Mouse (Mus musculus) neural tube, embryonic 14.5 days (tissue): ENCODE data around the gene Ddx19b. TPM values are rescaled to one million over a fixed set of nuclear protein-coding genes. Genes with fewer than 3 reads are reported as not detected.

ENCODE experiments used
- ATAC-seq: fragments of 200-750 bp; cut with Nextera tagmentation; 2 replicates; pipeline ENCODE4 v1.8.0; 2017; ENCODE audit warnings: low read depth, mild to moderate bottlenecking, moderate TSS enrichment, moderate library complexity
- H3K27ac ChIP-seq: fragments of 300-500 bp; sonication (generic); 2 replicates; pipeline ENCODE4 v1.5.1; 2014; ENCODE audit warnings: low read depth, mild to moderate bottlenecking, control low read depth, low read length, moderate library complexity, mixed read lengths
- H3K27me3 ChIP-seq: fragments of 300-500 bp; sonication (generic); 2 replicates; pipeline ENCODE4 v1.6.1; 2014; ENCODE audit warnings: low read length; ENCODE audit not compliant: control insufficient read depth, insufficient read depth
- H3K36me3 ChIP-seq: fragments of 300-500 bp; sonication (generic); 2 replicates; pipeline ENCODE4 v1.6.1; 2014; ENCODE audit warnings: low read length, mixed read lengths; ENCODE audit not compliant: control insufficient read depth, insufficient read depth
- H3K4me1 ChIP-seq: fragments of 300-500 bp; sonication (generic); 2 replicates; pipeline ENCODE4 v1.6.1; 2014; ENCODE audit warnings: low read length; ENCODE audit not compliant: control insufficient read depth, insufficient read depth
- H3K4me2 ChIP-seq: fragments of 300-500 bp; sonication (generic); 2 replicates; pipeline ENCODE4 v1.6.1; 2014; ENCODE audit warnings: mild to moderate bottlenecking, low read depth, low read length, control low read depth
- H3K4me3 ChIP-seq: fragments of 300-500 bp; sonication (generic); 2 replicates; pipeline ENCODE4 v1.5.1; 2014; ENCODE audit warnings: low read depth, low read length, control low read depth, mixed read lengths
- H3K9ac ChIP-seq: fragments of 300-500 bp; sonication (generic); replicated peaks from 2 replicates; pipeline ENCODE4 v1.6.1; 2014; ENCODE audit warnings: low read depth, mild to moderate bottlenecking, control low read depth, low read length, mixed read lengths
- H3K9me3 ChIP-seq: fragments of 300-500 bp; sonication (generic); 2 replicates; pipeline ENCODE4 v1.6.1; 2016; ENCODE audit warnings: low read length; ENCODE audit not compliant: control insufficient read depth
- WGBS: fragments of 180-500 bp; shearing (Covaris S2); extraction: QIAGEN DNeasy Blood & Tissue Kit; methylation state at CpG from one replicate; pipeline ENCODE4 v1.1.7; 2014; 5-methylcytosine and 5-hydroxymethylcytosine counted together
- polyA plus RNA-seq: library from polyadenylated mRNA; unstranded; fragments of >200 nt; fragmentation: Nextera tagmentation; extraction: Ambion mirVana; gene quantifications from 2 replicates; pipeline ENCODE4 v1.2.1, GENCODE M21; 2014

The Ddx19b gene
- polyA plus RNA-seq, 1 experiment from 2014 or later, result 6.3 TPM

- WGBS, result 2% methylated on average over 14 of the region's 14 CpGs
- Histone ChIP-seq H3K4me1 (peaks cover 19% of the 10 kb centered on the region), H3K4me3 (peak overlapping the region; percentile 68), H3K9ac (peak overlapping the region; percentile 75), H3K36me3 (no peaks in the 10 kb centered on the region), H3K4me2 (peak overlapping the region; percentile 74), H3K9me3 (no peaks in the 10 kb centered on the region), H3K27ac (peak overlapping the region; percentile 77), H3K27me3 (no peaks in the 10 kb centered on the region)
- peak; percentile 19; the same call in 1 of the 2 replicates for ATAC-seq
These were observed 30.1 kb upstream of the Ddx19b start for GRCm38 (mm10) chr8:111061688-111062071.

GRCm38 (mm10) chr8:111058946-111059572, 27.5 kb upstream of the Ddx19b start:
- no peak for ATAC-seq
- Histone ChIP-seq H3K27me3 (no peaks in the 10 kb centered on the region), H3K36me3 (peaks cover 14% of the 10 kb centered on the region), H3K9ac (no peak overlapping the region), H3K9me3 (no peaks in the 10 kb centered on the region), H3K27ac (no peak overlapping the region), H3K4me2 (no peak overlapping the region), H3K4me1 (peaks cover 19% of the 10 kb centered on the region), H3K4me3 (no peak overlapping the region)
- WGBS, result 57% methylated on average over 2 of the region's 2 CpGs

GRCm38 (mm10) chr8:111056691-111057293, 25.2 kb upstream of the Ddx19b start:
- Histone ChIP-seq H3K4me3 (peak overlapping the region; percentile 89), H3K9me3 (no peaks in the 10 kb centered on the region), H3K27ac (peak overlapping the region; percentile 60), H3K9ac (peak overlapping the region; percentile 75), H3K4me1 (peaks cover 19% of the 10 kb centered on the region), H3K27me3 (no peaks in the 10 kb centered on the region), H3K4me2 (peak overlapping the region; percentile 98), H3K36me3 (peaks cover 35% of the 10 kb centered on the region)
- peak; percentile 48 for ATAC-seq
- under 1% methylated on average over 60 of the region's 63 CpGs for WGBS

GRCm38 (mm10) chr8:111056158-111056663, 24.7 kb upstream of the Ddx19b start, which contains the start of gene Exosc6:
Exosc6 (plus strand) TSS chr8:111056339.
- Histone ChIP-seq H3K27ac (peak within 1 kb of the TSS; percentile 60), H3K9ac (peak within 1 kb of the TSS; percentile 75), H3K36me3 (peaks cover 41% of the 10 kb centered on the region), H3K27me3 (no peaks in the 10 kb centered on the region), H3K4me3 (peak within 1 kb of the TSS; percentile 89), H3K9me3 (no peaks in the 10 kb centered on the region), H3K4me2 (peak within 1 kb of the TSS; percentile 98), H3K4me1 (peaks cover 19% of the 10 kb centered on the region)
- peak; percentile 97 for ATAC-seq
- WGBS, result under 1% methylated on average over 58 of the region's 68 CpGs

- no peak overlapping the region for H3K4me2 ChIP-seq
- H3K9ac ChIP-seq, result no peak overlapping the region
- peak; percentile 19; the same call in 1 of the 2 replicates for ATAC-seq
- 65% methylated on average over 2 of the region's 2 CpGs for WGBS
- peaks cover 13% of the 10 kb centered on the region for H3K4me1 ChIP-seq
- H3K27ac ChIP-seq, result no peak overlapping the region
- no peak overlapping the region for H3K4me3 ChIP-seq
- H3K27me3 ChIP-seq, result no peaks in the 10 kb centered on the region
- no peaks in the 10 kb centered on the region for H3K9me3 ChIP-seq
- H3K36me3 ChIP-seq, result peaks cover 46% of the 10 kb centered on the region
These were observed 24.1 kb upstream of the Ddx19b start for GRCm38 (mm10) chr8:111055661-111056060.

GRCm38 (mm10) chr8:111055031-111055634, 23.6 kb upstream of the Ddx19b start:
- Histone ChIP-seq H3K4me1 (peaks cover 11% of the 10 kb centered on the region), H3K4me3 (no peak overlapping the region), H3K27me3 (no peaks in the 10 kb centered on the region), H3K9me3 (no peaks in the 10 kb centered on the region), H3K9ac (no peak overlapping the region), H3K27ac (no peak overlapping the region), H3K36me3 (peaks cover 50% of the 10 kb centered on the region), H3K4me2 (no peak overlapping the region)
- no peak for ATAC-seq
- WGBS, result 88% methylated on average over 17 of the region's 17 CpGs

GRCm38 (mm10) chr8:111053827-111054518, 22.4 kb upstream of the Ddx19b start:
- H3K4me2 ChIP-seq, result no peak overlapping the region
- no peaks in the 10 kb centered on the region for H3K27me3 ChIP-seq
- no peaks in the 10 kb centered on the region for H3K9me3 ChIP-seq
- no peak overlapping the region for H3K4me3 ChIP-seq
- no peak overlapping the region for H3K9ac ChIP-seq
- H3K4me1 ChIP-seq, result peaks cover 11% of the 10 kb centered on the region
- ATAC-seq, result no peak
- H3K36me3 ChIP-seq, result peaks cover 62% of the 10 kb centered on the region
- no peak overlapping the region for H3K27ac ChIP-seq
- 94% methylated on average over 12 of the region's 12 CpGs for WGBS

- ATAC-seq, result no peak
- Histone ChIP-seq H3K36me3 (peaks cover 94% of the 10 kb centered on the region), H3K27me3 (no peaks in the 10 kb centered on the region), H3K4me3 (no peak overlapping the region), H3K4me2 (no peak overlapping the region), H3K9ac (no peak overlapping the region), H3K9me3 (no peaks in the 10 kb centered on the region), H3K4me1 (no peaks in the 10 kb centered on the region), H3K27ac (no peak overlapping the region)
- WGBS, result 93% methylated on average over 7 of the region's 7 CpGs
These were observed 17.6 kb upstream of the Ddx19b start for GRCm38 (mm10) chr8:111049106-111049505.
